Mouse (Mus musculus) spleen, adult 2 months (tissue): Measurements from ENCODE around the gene 2810408A11Rik. TPM values are rescaled to one million over a fixed set of nuclear protein-coding genes. Genes with fewer than 3 reads are reported as not detected.
A peak's percentile ranks its signal among the peaks of the same experiment; 100 is the strongest.

Experiments
- DNase-seq, 2 experiments: peaks; one replicate each; pipeline versions ENCODE4 v3.0.0 to v3.0.0-alpha.2; 2012 to 2021; ENCODE audit warnings: low spot score in 2 of 2, low read depth in 1 of 2
- H3K27ac ChIP-seq: fragments of 200-500 bp; 2 replicates; pipeline ENCODE4 v1.5.1; 2012; ENCODE audit warnings: low read length, inconsistent platforms; ENCODE audit not compliant: insufficient read depth
- H3K27me3 ChIP-seq: fragments of 200-500 bp; 2 replicates; pipeline ENCODE4 v1.6.1; 2012; ENCODE audit warnings: mild to moderate bottlenecking, moderate library complexity, low read length, inconsistent platforms; ENCODE audit not compliant: control insufficient read depth, insufficient read depth
- H3K36me3 ChIP-seq: fragments of 200-500 bp; 2 replicates; pipeline ENCODE4 v1.6.1; 2012; ENCODE audit warnings: mild to moderate bottlenecking, low read length, inconsistent platforms; ENCODE audit not compliant: control insufficient read depth, insufficient read depth
- H3K4me1 ChIP-seq: fragments of 200-500 bp; 2 replicates; pipeline ENCODE4 v1.6.1; 2011; ENCODE audit warnings: inconsistent platforms; ENCODE audit not compliant: control insufficient read depth, insufficient read depth, insufficient read length
- H3K4me3 ChIP-seq: fragments of 200-500 bp; 2 replicates; pipeline ENCODE4 v1.5.1; 2011; ENCODE audit warnings: mild to moderate bottlenecking, inconsistent platforms; ENCODE audit not compliant: insufficient read depth, insufficient read length; ENCODE audit errors: extremely low read depth
- CTCF ChIP-seq: fragments of 200-500 bp; IDR thresholded peaks from 2 replicates; pipeline ENCODE4 v1.5.1; 2011; ENCODE audit warnings: mild to moderate bottlenecking, inconsistent platforms; ENCODE audit not compliant: insufficient read depth, insufficient read length, insufficient replicate concordance; ENCODE audit errors: extremely low read depth
- POLR2A ChIP-seq: fragments of 200-500 bp; IDR thresholded peaks from 2 replicates; pipeline ENCODE4 v1.6.1; 2011; ENCODE audit warnings: low read depth, low read length, inconsistent platforms
- WGBS: fragments of 180-500 bp; shearing (Covaris S2); methylation state at CpG from one replicate; pipeline ENCODE4 v1.1.7; 2018; 5-methylcytosine and 5-hydroxymethylcytosine counted together
- polyA plus RNA-seq: library from polyadenylated mRNA; depleted of rRNA; stranded (reverse); fragments of >200 nt; gene quantifications from 2 replicates; pipeline ENCODE4 v1.2.3, GENCODE M21; 2012

Gene 2810408A11Rik
- polyA plus RNA-seq, 1 experiment: 0.51 TPM

DNA sequence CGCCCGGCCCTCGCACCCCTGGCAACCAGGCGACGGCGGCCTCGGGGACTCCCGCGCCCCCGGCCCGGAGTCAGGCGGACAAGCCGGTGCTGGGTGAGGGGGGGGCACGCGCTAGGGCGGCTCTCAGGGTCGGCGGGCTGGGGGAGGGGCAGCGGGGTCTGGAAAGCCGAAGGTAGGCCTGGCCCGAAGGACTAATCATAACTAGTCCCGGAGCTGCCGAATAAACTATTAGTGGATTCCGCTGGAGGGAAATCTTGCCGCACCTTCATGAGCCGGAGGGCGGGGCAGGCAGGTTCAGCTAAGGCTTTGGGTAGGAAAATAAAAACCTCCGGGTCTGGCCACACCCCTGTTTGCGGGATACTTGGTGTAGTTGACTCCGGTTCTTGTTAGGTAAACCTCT lies 35.4 kb upstream of the 2810408A11Rik start:
- 5% methylated on average over 29 of the region's 30 CpGs for WGBS
- no peaks in the 10 kb centered on the region for H3K36me3 ChIP-seq
- no peak overlapping the region for H3K27ac ChIP-seq
- H3K4me3 ChIP-seq: peak overlapping the region; percentile 51; the same call in 1 of the 2 replicates
- peaks cover 20% of the 10 kb centered on the region for H3K4me1 ChIP-seq
- no peak for DNase-seq
- H3K27me3 ChIP-seq: peaks cover 13% of the 10 kb centered on the region
- TF ChIP-seq CTCF (no peak), POLR2A (no peak)

DNA sequence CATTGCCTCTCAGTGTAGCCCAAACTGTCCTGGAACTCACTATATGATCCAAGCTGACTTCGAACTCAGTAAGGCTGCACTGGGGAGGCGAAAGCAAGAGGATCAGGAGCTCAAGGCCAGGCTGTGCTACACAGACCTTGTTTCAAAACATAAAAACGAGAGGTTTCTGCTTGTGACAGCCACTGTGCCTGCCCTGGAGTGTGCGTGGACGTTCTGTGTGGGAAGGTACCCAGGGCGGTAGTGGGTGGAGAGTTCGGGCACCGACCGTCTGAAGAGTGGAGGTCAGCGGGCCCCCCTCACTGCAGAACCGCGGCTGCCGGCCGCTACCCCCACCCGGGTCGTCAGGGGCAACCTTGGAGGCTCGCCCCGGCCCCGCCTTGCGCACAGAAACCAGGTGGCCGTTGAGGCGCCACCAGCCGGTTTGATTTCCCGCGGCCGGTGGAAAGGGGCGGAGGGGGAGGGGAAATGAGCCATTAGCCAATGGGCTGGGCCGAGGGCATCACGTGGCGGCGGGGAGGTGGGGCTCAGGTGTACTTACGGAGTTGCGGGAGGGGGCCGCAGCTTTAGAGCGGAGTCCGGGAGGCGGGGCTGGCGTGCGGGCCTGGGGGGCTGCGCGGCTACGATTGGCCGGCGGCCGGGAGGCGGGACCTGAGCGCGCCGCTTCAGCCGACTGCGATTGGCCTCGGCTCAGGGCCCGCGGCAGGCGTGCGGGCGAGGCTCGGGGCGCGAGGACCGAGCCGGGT lies 34.5 kb upstream of the 2810408A11Rik start, which contains the start of gene Ybx2:
TSS of gene Ybx2 (plus strand) at position 660 of the 743 bp plus-strand sequence.
- Histone ChIP-seq H3K27ac (no peak within 1 kb of the TSS), H3K4me3 (peak within 1 kb of the TSS; percentile 51; the same call in 1 of the 2 replicates), H3K4me1 (peaks cover 21% of the 10 kb centered on the region), H3K27me3 (peaks cover 13% of the 10 kb centered on the region), H3K36me3 (no peaks in the 10 kb centered on the region)
- WGBS: 2% methylated on average over 55 of the region's 62 CpGs
- TF ChIP-seq CTCF: no peak
- TF ChIP-seq POLR2A: no peak
- DNase-seq: peak in 1 of 2 experiments; percentile 87

DNA sequence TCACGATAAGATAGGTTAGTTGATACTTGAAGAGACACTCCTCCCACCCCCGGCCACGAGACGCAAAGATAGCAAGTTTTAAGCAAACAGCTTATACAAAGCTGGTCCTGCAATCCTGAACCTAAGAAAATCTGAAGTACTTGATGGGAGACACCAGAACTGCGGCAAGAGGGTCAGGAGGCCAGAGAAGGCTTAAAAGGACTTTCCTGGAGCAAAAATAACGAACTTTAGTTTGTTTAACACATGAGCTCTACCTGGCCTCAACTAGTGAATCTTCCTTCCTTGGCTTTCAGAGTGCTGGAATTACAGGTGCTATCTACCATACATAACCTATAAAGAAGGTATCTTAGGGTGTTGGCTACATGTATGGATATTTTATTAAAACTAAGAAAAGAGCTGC lies 33.9 kb upstream of the 2810408A11Rik start:
- no peak overlapping the region for H3K4me3 ChIP-seq
- TF ChIP-seq POLR2A (no peak), CTCF (no peak)
- WGBS: 26% methylated on average over 6 of the region's 6 CpGs
- peaks cover 13% of the 10 kb centered on the region for H3K27me3 ChIP-seq
- no peak overlapping the region for H3K27ac ChIP-seq
- H3K4me1 ChIP-seq: peaks cover 21% of the 10 kb centered on the region
- H3K36me3 ChIP-seq: no peaks in the 10 kb centered on the region
- no peak for DNase-seq

DNA sequence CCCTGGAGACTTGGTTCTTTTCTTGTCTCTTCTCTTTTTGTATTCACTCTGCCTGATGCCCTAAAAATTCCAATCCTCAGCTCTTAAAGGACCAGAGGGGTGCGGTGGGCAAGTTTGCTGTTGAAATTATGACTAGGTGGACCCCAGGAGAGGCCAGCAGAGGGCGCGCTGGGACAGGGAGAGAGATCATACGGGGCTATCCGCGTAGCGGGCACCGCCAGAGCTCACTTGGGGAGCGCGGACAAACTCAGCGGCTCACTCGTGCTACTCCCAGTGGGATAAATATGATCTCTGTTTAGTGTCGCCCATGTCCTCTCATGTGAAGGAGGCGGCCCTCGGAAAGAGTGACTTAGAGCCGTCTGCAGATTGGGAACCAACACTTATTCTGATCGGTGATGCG lies 33.4 kb upstream of the 2810408A11Rik start:
- TF ChIP-seq POLR2A: no peak
- peak; percentile 95 for TF ChIP-seq CTCF
- peaks cover 21% of the 10 kb centered on the region for H3K4me1 ChIP-seq
- H3K4me3 ChIP-seq: peak overlapping the region; percentile 34; the same call in 1 of the 2 replicates
- peaks cover 13% of the 10 kb centered on the region for H3K27me3 ChIP-seq
- peak; percentile 57 to 88 for DNase-seq
- no peak overlapping the region for H3K27ac ChIP-seq
- WGBS: under 1% methylated on average over 18 of the region's 18 CpGs
- H3K36me3 ChIP-seq: no peaks in the 10 kb centered on the region

DNA sequence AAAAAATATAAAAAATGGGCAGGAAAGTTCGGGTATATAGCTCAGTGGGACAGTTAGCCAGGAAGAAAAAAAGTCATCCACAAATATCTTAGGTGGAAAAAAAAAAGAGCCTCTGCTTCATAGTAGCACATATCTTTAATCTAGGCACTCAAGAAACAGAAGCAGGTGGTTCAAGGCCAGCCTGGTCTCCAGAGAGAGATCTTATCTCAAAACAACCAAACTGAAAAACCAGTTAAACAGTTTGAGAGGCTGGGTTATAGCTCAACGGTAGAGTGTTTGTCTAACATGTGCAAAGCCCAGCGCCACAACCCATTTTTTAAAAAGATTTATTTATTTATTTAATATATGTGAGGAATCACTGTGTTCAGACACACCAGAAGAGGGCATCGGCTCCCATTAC lies 32.3 kb upstream of the 2810408A11Rik start:
- H3K4me1 ChIP-seq: peaks cover 21% of the 10 kb centered on the region
- H3K36me3 ChIP-seq: no peaks in the 10 kb centered on the region
- H3K4me3 ChIP-seq: no peak overlapping the region
- H3K27me3 ChIP-seq: peaks cover 13% of the 10 kb centered on the region
- 61% methylated on average over 4 of the region's 4 CpGs for WGBS
- no peak overlapping the region for H3K27ac ChIP-seq
- no peak for DNase-seq
- TF ChIP-seq CTCF (no peak), POLR2A (no peak)

DNA sequence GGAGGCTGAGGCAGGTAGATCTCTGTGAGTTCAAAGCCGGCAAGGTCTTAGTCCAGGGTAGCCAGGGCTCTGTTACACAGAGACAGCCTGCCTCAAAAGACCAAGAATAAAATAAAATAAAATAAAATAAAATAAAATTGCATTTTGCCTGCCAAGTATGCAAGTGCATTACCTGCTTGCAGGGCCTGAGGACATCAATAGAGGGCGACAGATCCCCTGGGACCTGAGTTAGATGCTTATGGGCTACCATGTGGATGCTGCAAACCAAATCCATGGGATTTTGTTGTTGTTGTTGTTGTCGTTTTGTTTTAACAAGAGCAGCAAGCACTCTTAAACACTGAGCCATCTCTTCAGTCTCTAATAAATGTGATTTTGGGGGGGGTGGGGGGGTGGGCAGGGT lies 31.5 kb upstream of the 2810408A11Rik start:
- H3K36me3 ChIP-seq: no peaks in the 10 kb centered on the region
- no peak overlapping the region for H3K4me3 ChIP-seq
- DNase-seq: peak in 1 of 2 experiments; percentile 33
- TF ChIP-seq POLR2A (no peak), CTCF (no peak)
- no peak overlapping the region for H3K27ac ChIP-seq
- H3K27me3 ChIP-seq: peaks cover 13% of the 10 kb centered on the region
- WGBS: 65% methylated on average over 3 of the region's 3 CpGs
- peaks cover 21% of the 10 kb centered on the region for H3K4me1 ChIP-seq

DNA sequence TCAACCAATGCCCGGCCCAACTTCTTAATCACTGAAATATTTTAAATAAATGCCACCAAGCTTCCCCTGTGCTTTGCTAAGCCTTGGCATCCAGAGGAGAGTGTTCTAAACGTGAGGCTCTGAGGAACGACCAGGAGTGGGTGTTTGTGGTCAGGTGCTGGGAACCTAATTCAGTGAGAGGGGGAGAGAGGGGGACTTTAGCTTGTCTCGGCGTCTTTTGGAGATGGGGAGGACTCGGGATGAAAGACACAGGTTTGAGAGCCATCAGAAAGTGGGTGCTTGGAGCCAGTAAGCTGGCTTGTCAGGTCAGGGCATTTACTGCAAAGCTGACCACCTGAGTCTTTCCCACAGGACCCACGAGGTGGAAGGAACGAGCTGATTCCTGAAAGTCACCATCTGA lies 31.0 kb upstream of the 2810408A11Rik start:
- Histone ChIP-seq H3K4me3 (no peak overlapping the region), H3K36me3 (no peaks in the 10 kb centered on the region), H3K27ac (no peak overlapping the region; the same call in 1 of the 2 replicates), H3K4me1 (peaks cover 21% of the 10 kb centered on the region), H3K27me3 (peaks cover 13% of the 10 kb centered on the region)
- WGBS: 38% methylated on average over 8 of the region's 8 CpGs
- no peak for DNase-seq
- no peak for TF ChIP-seq CTCF
- TF ChIP-seq POLR2A: no peak
